Comparison of ENCODE assay signal across 18 mouse cellular contexts in genomic region chr13:78483760-78484357, GRCm38 (mm10).
DNase-seq lines count a peak whose midpoint lies in the region; ATAC-seq and TF ChIP-seq lines count a peak whose summit lies in the region.
"Had no signal": no experiment of that assay in that cellular context is flagged by ENCODE, and none has a peak within 500 bp of the region (broad histone marks: within the 10 kb centered on the region; RNA-seq: fewer than 3 reads in every experiment).

No protein-coding gene starts in this region.

- no peaks in the 10 kb centered on the region for H3K36me3 ChIP-seq in heart, embryonic 13.5 days
- no peaks in the 10 kb centered on the region for H3K36me3 ChIP-seq in intestine, postnatal 0 days (ENCODE audit: control insufficient read depth, insufficient read depth)
- no peaks in the 10 kb centered on the region for H3K36me3 ChIP-seq in intestine, embryonic 16.5 days (ENCODE audit: control insufficient read depth, insufficient read depth, low read length)
- H3K36me3 ChIP-seq in liver, embryonic 16.5 days (ENCODE audit: control insufficient read depth, insufficient read depth), result no peaks in the 10 kb centered on the region
- no peaks in the 10 kb centered on the region for H3K36me3 ChIP-seq in liver, embryonic 12.5 days
- H3K36me3 ChIP-seq: embryonic facial prominence, embryonic 15.5 days; hindbrain, embryonic 10.5 days; liver, embryonic 15.5 days; midbrain, embryonic 15.5 days had no signal

- ATAC-seq in heart, embryonic 13.5 days (ENCODE audit: extremely low read depth, insufficient number of reproducible peaks, low FRiP score, low TSS enrichment), result no peak
- ATAC-seq in intestine, postnatal 0 days, result no peak
- no peak for ATAC-seq in intestine, embryonic 16.5 days
- peak; percentile 35 for ATAC-seq in liver, embryonic 16.5 days (ENCODE audit: low read depth)
- ATAC-seq in liver, embryonic 12.5 days, result no peak
- ATAC-seq: forebrain, postnatal 0 days had no signal

- no peak for DNase-seq in heart, adult 8-10 months (ENCODE audit: low spot score)
- DNase-seq in mesoderm, embryonic 11.5 days (ENCODE audit: low read depth, low spot score), result peak; percentile 4
- DNase-seq in B cell, adult 2 months, result no peak
- DNase-seq: cerebellum, adult 11-12 months; layer of hippocampus, adult 9-11 months; thymus, postnatal 36 days had no signal

- WGBS in heart, embryonic 13.5 days, result 45% methylated on average over 2 of the region's 2 CpGs
- WGBS in intestine, postnatal 0 days, result 68% methylated on average over 2 of the region's 2 CpGs
- 42% methylated on average over 2 of the region's 2 CpGs for WGBS in intestine, embryonic 16.5 days
- WGBS in liver, embryonic 16.5 days (ENCODE audit: insufficient replicate concordance), result 54% methylated on average over 2 of the region's 2 CpGs
- 53% methylated on average over 2 of the region's 2 CpGs for WGBS in liver, embryonic 12.5 days (ENCODE audit: insufficient replicate concordance)

- no peak for TF ChIP-seq CTCF in intestine, postnatal 0 days (IDR thresholded peaks at IDR 0.05; ENCODE audit: low read depth)

- H3K4me2 ChIP-seq in heart, embryonic 13.5 days, result peak overlapping the region; percentile 49
- H3K4me2 ChIP-seq in intestine, postnatal 0 days (replicated peaks; ENCODE audit: low read depth), result peak overlapping the region; percentile 17
- H3K4me2 ChIP-seq in intestine, embryonic 16.5 days (ENCODE audit: low read depth, low read length), result no peak overlapping the region
- H3K4me2 ChIP-seq in liver, embryonic 16.5 days (ENCODE audit: low read depth, low read length), result no peak overlapping the region
- no peak overlapping the region for H3K4me2 ChIP-seq in liver, embryonic 12.5 days
- H3K4me2 ChIP-seq: embryonic facial prominence, embryonic 15.5 days; liver, embryonic 15.5 days; midbrain, embryonic 15.5 days had no signal

- H3K4me3 ChIP-seq in heart, embryonic 13.5 days, result no peak overlapping the region
- no peak overlapping the region for H3K4me3 ChIP-seq in intestine, postnatal 0 days (ENCODE audit: low read depth, low read length)
- no peak overlapping the region for H3K4me3 ChIP-seq in intestine, embryonic 16.5 days (ENCODE audit: low read length)
- no peak overlapping the region for H3K4me3 ChIP-seq in liver, embryonic 16.5 days (ENCODE audit: low read depth, low read length)
- H3K4me3 ChIP-seq in liver, embryonic 12.5 days, result no peak overlapping the region
- H3K4me3 ChIP-seq: embryonic facial prominence, embryonic 15.5 days; hindbrain, embryonic 10.5 days; left cerebral cortex, adult 2 months; liver, embryonic 15.5 days; midbrain, embryonic 15.5 days; myocyte had no signal

- H3K4me1 ChIP-seq in heart, embryonic 13.5 days, result peaks cover 7% of the 10 kb centered on the region; the same call in 1 of the 2 replicates
- no peaks in the 10 kb centered on the region for H3K4me1 ChIP-seq in intestine, postnatal 0 days (replicated peaks; ENCODE audit: control insufficient read depth, insufficient read depth, low read length)
- no peaks in the 10 kb centered on the region for H3K4me1 ChIP-seq in intestine, embryonic 16.5 days (ENCODE audit: control insufficient read depth, insufficient read depth, low read length)
- H3K4me1 ChIP-seq in liver, embryonic 16.5 days (ENCODE audit: control insufficient read depth, low read depth, low read length), result no peaks in the 10 kb centered on the region
- no peaks in the 10 kb centered on the region for H3K4me1 ChIP-seq in liver, embryonic 12.5 days
- H3K4me1 ChIP-seq: embryonic facial prominence, embryonic 15.5 days; hindbrain, embryonic 10.5 days; liver, embryonic 15.5 days; midbrain, embryonic 15.5 days had no signal

- no peaks in the 10 kb centered on the region for H3K27me3 ChIP-seq in heart, embryonic 13.5 days (replicated peaks)
- H3K27me3 ChIP-seq in intestine, postnatal 0 days (replicated peaks; ENCODE audit: control insufficient read depth, insufficient read depth, low read length), result no peaks in the 10 kb centered on the region
- H3K27me3 ChIP-seq in intestine, embryonic 16.5 days (replicated peaks; ENCODE audit: control insufficient read depth, insufficient read depth, low read length), result no peaks in the 10 kb centered on the region
- H3K27me3 ChIP-seq in liver, embryonic 16.5 days (ENCODE audit: control insufficient read depth, insufficient read depth, low read depth, low read length), result no peaks in the 10 kb centered on the region
- no peaks in the 10 kb centered on the region for H3K27me3 ChIP-seq in liver, embryonic 12.5 days (replicated peaks)
- H3K27me3 ChIP-seq: embryonic facial prominence, embryonic 15.5 days; liver, embryonic 15.5 days; midbrain, embryonic 15.5 days had no signal

- no peak overlapping the region for H3K9ac ChIP-seq in heart, embryonic 13.5 days
- no peak overlapping the region for H3K9ac ChIP-seq in intestine, postnatal 0 days (ENCODE audit: low read depth, low read length)
- H3K9ac ChIP-seq in intestine, embryonic 16.5 days (ENCODE audit: low read depth, low read length), result no peak overlapping the region
- H3K9ac ChIP-seq in liver, embryonic 16.5 days (ENCODE audit: low read depth, low read length), result no peak overlapping the region
- H3K9ac ChIP-seq in liver, embryonic 12.5 days, result no peak overlapping the region
- H3K9ac ChIP-seq: embryonic facial prominence, embryonic 15.5 days; forebrain, postnatal 0 days; liver, embryonic 15.5 days; midbrain, embryonic 15.5 days had no signal

- H3K9me3 ChIP-seq in heart, embryonic 13.5 days, result no peaks in the 10 kb centered on the region
- no peaks in the 10 kb centered on the region for H3K9me3 ChIP-seq in intestine, postnatal 0 days (ENCODE audit: control insufficient read depth)
- H3K9me3 ChIP-seq in intestine, embryonic 16.5 days (ENCODE audit: control insufficient read depth, low read length), result no peaks in the 10 kb centered on the region
- H3K9me3 ChIP-seq in liver, embryonic 16.5 days (replicated peaks; ENCODE audit: control insufficient read depth, low read length), result no peaks in the 10 kb centered on the region
- no peaks in the 10 kb centered on the region for H3K9me3 ChIP-seq in liver, embryonic 12.5 days (replicated peaks)
- H3K9me3 ChIP-seq: embryonic facial prominence, embryonic 15.5 days; hindbrain, embryonic 10.5 days; liver, embryonic 15.5 days; midbrain, embryonic 15.5 days had no signal

- peak overlapping the region; percentile 36; the same call in 1 of the 2 replicates for H3K27ac ChIP-seq in heart, embryonic 13.5 days (replicated peaks)
- no peak overlapping the region for H3K27ac ChIP-seq in intestine, postnatal 0 days (ENCODE audit: low read depth, low read length)
- H3K27ac ChIP-seq in intestine, embryonic 16.5 days (ENCODE audit: low read length), result no peak overlapping the region
- no peak overlapping the region for H3K27ac ChIP-seq in liver, embryonic 16.5 days (ENCODE audit: low read length)
- no peak overlapping the region for H3K27ac ChIP-seq in liver, embryonic 12.5 days
- H3K27ac ChIP-seq: embryonic facial prominence, embryonic 15.5 days; hindbrain, embryonic 10.5 days; left cerebral cortex, adult 2 months; liver, embryonic 15.5 days; midbrain, embryonic 15.5 days had no signal

Comparison
In these comparisons a context has a peak if more than half of its experiments do, and no peak if none do; other contexts are left out.
1. H3K4me2 ChIP-seq: peak in heart, embryonic 13.5 days (single experiment) and intestine, postnatal 0 days (single experiment); none in intestine, embryonic 16.5 days (single experiment), liver, embryonic 16.5 days (single experiment) and liver, embryonic 12.5 days (single experiment).